Mouse (Mus musculus) forebrain, embryonic 13.5 days (tissue): ENCODE measurements around the gene Trpm8. TPM values are rescaled to one million over a fixed set of nuclear protein-coding genes. Genes with fewer than 3 reads are reported as not detected.

Experiments used
- ATAC-seq: fragments of 200-750 bp; cut with Nextera tagmentation; 2 replicates; pipeline ENCODE4 v1.8.0; 2017
- H3K27ac ChIP-seq: fragments of 300-500 bp; sonication (generic); 2 replicates; pipeline ENCODE4 v1.5.1; 2015; ENCODE audit warnings: inconsistent platforms, mild to moderate bottlenecking, moderate library complexity
- H3K27me3 ChIP-seq: fragments of 300-500 bp; sonication (generic); 2 replicates; pipeline ENCODE4 v1.6.1; 2015; ENCODE audit warnings: mild to moderate bottlenecking, inconsistent platforms
- H3K36me3 ChIP-seq: fragments of 300-500 bp; sonication (generic); 2 replicates; pipeline ENCODE4 v1.6.1; 2015; ENCODE audit warnings: mild to moderate bottlenecking, inconsistent platforms; ENCODE audit not compliant: poor library complexity, severe bottlenecking
- H3K4me1 ChIP-seq: fragments of 300-500 bp; sonication (generic); 2 replicates; pipeline ENCODE4 v1.6.1; 2015; ENCODE audit warnings: inconsistent platforms
- H3K4me2 ChIP-seq: fragments of 300-500 bp; sonication (generic); 2 replicates; pipeline ENCODE4 v1.6.1; 2015; ENCODE audit warnings: inconsistent platforms, mild to moderate bottlenecking, moderate library complexity
- H3K4me3 ChIP-seq: fragments of 300-500 bp; sonication (generic); 2 replicates; pipeline ENCODE4 v1.5.1; 2015; ENCODE audit warnings: mild to moderate bottlenecking, inconsistent platforms
- H3K9ac ChIP-seq: fragments of 300-500 bp; sonication (generic); 2 replicates; pipeline ENCODE4 v1.6.1; 2015; ENCODE audit warnings: mild to moderate bottlenecking, inconsistent platforms
- H3K9me3 ChIP-seq: fragments of 300-500 bp; sonication (generic); replicated peaks from 2 replicates; pipeline ENCODE4 v1.6.1; 2016; ENCODE audit warnings: inconsistent platforms
- WGBS: fragments of 180-500 bp; shearing (Covaris S2); methylation state at CpG from one replicate; pipeline ENCODE4 v1.1.7; 2015; 5-methylcytosine and 5-hydroxymethylcytosine counted together
- polyA plus RNA-seq: library from polyadenylated mRNA; unstranded; fragments of >200 nt; fragmentation: Nextera tagmentation; extraction: Ambion mirVana; gene quantifications from 2 replicates; pipeline ENCODE4 v1.2.1, GENCODE M21; 2015

The Trpm8 gene
- polyA plus RNA-seq, 1 experiment from 2014 or later = 0.06 TPM

GRCm38 (mm10) chr1:88289917-88290316, 12.5 kb downstream of the Trpm8 start:
- no peaks in the 10 kb centered on the region for H3K4me1 ChIP-seq
- ATAC-seq = no peak
- H3K27ac ChIP-seq = no peak overlapping the region
- H3K4me3 ChIP-seq = no peak overlapping the region
- no peak overlapping the region for H3K4me2 ChIP-seq
- 42% methylated on average over 4 of the region's 4 CpGs for WGBS
- H3K27me3 ChIP-seq = no peaks in the 10 kb centered on the region
- H3K36me3 ChIP-seq = no peaks in the 10 kb centered on the region
- no peak overlapping the region for H3K9ac ChIP-seq
- H3K9me3 ChIP-seq = peaks cover 66% of the 10 kb centered on the region

DNA sequence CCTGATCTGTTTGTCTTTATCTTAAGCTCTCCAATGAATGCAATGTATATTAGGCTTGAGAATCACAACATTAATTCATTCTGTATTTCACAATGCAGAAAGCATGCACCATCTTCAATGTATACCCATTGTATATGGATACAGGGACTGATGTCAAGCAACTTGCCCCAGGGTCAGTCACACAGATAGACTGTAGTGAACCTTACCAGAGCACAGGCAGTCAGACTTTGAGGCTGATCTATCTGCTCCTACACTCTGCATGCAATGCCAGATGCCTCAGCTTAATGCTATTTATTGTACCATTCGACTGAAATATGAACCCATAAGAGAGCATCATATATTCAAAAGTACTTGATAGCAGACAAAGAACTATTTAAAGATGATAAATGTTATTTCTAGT, 13.1 kb downstream of the Trpm8 start:
- WGBS = 72% methylated on average over 1 of the region's 1 CpGs

DNA sequence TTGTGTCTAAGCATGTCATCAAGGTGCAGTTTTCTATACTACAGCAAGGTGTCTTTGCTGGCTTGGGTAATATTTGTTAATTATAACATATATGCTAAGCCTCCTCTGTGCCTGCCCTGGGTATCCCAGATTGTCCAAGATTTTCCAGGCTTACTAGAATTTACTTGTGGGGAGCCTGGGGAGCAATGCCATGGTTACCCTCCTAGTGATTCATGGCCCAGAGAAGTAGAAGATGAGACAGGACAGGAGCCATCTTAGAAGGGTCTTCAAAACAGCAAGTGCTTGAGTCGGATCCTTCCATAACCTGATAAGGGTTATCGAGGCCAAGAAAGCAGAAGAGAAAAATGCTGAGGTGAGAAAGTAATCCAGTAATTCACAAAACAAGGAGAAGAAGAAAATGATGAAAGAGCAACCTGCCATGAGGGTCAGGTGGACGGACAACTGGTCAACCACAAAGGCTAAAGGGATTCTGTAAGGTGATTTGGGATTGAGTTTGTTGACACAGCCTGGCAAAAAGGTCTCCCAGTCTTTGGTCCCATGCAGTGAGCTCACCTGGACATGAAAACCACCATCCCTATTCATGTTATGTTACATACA, 14.0 kb downstream of the Trpm8 start:
- no peak for ATAC-seq
- Histone ChIP-seq H3K36me3 (no peaks in the 10 kb centered on the region), H3K9me3 (peaks cover 61% of the 10 kb centered on the region), H3K9ac (no peak overlapping the region), H3K4me2 (no peak overlapping the region), H3K4me1 (no peaks in the 10 kb centered on the region), H3K27me3 (no peaks in the 10 kb centered on the region), H3K27ac (no peak overlapping the region), H3K4me3 (no peak overlapping the region)
- 63% methylated on average over 3 of the region's 3 CpGs for WGBS

More for the DNA sequence above, 13.1 kb downstream of the Trpm8 start:
- Histone ChIP-seq H3K4me2 (no peak overlapping the region), H3K27me3 (no peaks in the 10 kb centered on the region), H3K4me1 (no peaks in the 10 kb centered on the region), H3K36me3 (no peaks in the 10 kb centered on the region), H3K4me3 (no peak overlapping the region), H3K9me3 (peaks cover 61% of the 10 kb centered on the region), H3K9ac (no peak overlapping the region), H3K27ac (no peak overlapping the region)
- ATAC-seq = no peak

GRCm38 (mm10) chr1:88292057-88292456, 14.6 kb downstream of the Trpm8 start:
- no peak overlapping the region for H3K27ac ChIP-seq
- no peak overlapping the region for H3K9ac ChIP-seq
- ATAC-seq = no peak
- H3K9me3 ChIP-seq = peaks cover 57% of the 10 kb centered on the region
- H3K4me2 ChIP-seq = no peak overlapping the region
- H3K27me3 ChIP-seq = no peaks in the 10 kb centered on the region
- no peak overlapping the region for H3K4me3 ChIP-seq
- H3K36me3 ChIP-seq = no peaks in the 10 kb centered on the region
- H3K4me1 ChIP-seq = no peaks in the 10 kb centered on the region
- 55% methylated on average over 2 of the region's 2 CpGs for WGBS

DNA sequence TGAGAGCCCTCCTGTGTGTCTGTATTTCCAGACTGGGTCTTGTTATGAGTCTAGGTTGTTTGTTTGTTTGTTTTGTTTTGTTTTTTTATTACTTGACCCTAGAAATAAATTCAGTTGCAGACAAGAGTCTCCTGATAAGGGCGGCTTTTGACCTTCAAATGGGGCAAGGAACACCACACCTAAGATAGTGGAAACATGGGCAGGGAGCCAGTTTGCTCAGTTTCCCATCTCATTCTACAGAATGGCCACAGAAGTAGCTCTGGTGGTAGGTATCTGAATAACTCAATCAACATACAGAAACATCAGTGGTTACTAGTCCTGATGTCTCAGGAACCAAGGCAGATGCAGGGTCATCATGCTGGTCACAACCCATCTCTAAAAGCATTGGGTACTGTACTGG, 17.2 kb downstream of the Trpm8 start:
- Histone ChIP-seq H3K9ac (no peak overlapping the region), H3K36me3 (no peaks in the 10 kb centered on the region), H3K27ac (no peak overlapping the region), H3K4me3 (no peak overlapping the region), H3K27me3 (no peaks in the 10 kb centered on the region), H3K4me2 (no peak overlapping the region), H3K4me1 (no peaks in the 10 kb centered on the region), H3K9me3 (peaks cover 64% of the 10 kb centered on the region)
- 21% methylated on average over 1 of the region's 1 CpGs for WGBS
- no peak for ATAC-seq

DNA sequence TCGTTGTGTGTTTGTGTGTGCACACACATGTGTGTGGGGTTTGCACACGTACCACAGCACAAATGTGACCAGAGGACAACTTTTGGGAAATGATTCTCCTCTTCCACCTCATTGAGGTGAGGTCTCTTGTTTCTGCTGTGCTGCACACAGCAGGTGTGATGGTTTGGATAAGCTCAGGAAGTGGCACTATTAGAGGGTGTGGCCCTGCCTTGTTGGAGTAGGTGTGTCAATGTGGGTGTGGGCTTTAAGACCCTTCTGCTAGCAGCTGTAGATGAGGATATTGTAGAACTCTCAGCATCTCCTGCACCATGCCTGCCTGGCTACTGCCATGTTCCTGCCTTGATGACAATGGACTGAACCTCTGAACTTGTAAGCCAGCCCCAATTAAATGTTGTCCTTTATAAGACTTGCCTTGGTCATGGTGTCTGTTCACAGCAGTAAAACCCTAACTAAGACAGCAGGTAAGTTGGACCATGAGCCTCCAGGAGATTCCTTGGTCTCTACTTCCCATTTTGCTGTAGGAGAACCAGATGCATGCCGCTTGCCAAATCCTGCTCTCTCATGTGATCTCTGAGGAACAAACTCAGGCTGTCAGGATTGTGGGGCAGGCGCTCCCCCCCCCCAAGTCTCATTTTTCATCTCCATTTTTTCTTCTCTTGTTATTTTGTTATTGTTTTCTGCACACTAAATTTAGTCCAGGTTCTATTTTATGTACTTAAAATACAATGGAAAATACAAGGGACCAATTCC, 18.9 kb downstream of the Trpm8 start:
- no peak overlapping the region for H3K27ac ChIP-seq
- no peak overlapping the region for H3K4me3 ChIP-seq
- no peaks in the 10 kb centered on the region for H3K27me3 ChIP-seq
- H3K4me1 ChIP-seq = no peaks in the 10 kb centered on the region
- no peaks in the 10 kb centered on the region for H3K36me3 ChIP-seq
- H3K4me2 ChIP-seq = no peak overlapping the region
- WGBS = 78% methylated on average over 4 of the region's 4 CpGs
- ATAC-seq = peak; percentile 16; the same call in 1 of the 2 replicates
- H3K9me3 ChIP-seq = peaks cover 66% of the 10 kb centered on the region
- H3K9ac ChIP-seq = no peak overlapping the region

DNA sequence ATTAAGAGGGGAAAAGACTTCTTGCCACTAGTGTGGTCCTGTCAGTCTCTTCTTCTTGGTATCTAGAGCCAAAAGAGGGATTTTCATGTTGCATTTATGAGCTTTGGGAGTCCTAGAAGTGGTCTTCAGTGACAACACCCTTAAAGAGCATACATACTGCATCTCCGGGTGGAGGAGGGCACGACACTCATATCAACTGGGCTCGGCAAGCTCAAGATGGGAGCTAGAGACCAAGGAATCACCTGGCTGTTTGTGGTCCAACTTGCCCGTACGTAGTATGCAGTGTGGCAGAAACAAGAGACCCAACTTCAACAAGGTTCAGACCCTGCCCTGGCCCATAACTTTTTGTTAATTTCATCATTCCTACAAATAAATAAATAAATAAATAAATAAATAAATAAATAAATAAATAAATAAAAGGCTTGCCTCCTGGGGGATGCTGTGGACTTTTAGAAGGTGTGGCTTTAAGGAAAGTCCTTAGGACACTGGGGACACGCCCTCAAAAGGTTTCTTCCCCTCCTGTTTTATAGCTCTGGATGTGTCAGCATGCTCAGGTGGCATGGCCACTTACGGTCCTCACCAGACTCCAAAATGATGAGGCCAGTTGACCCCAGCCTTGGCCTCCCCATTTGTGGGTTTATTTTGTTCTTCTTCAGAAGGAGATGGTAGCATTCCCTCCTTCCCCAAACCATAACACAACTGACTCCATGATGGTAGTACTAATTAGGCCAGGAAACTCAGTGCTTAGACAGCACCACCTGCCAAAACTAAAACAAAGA, 20.2 kb downstream of the Trpm8 start:
- peaks cover 69% of the 10 kb centered on the region for H3K9me3 ChIP-seq
- no peaks in the 10 kb centered on the region for H3K27me3 ChIP-seq
- H3K9ac ChIP-seq = no peak overlapping the region
- H3K4me3 ChIP-seq = no peak overlapping the region
- 67% methylated on average over 7 of the region's 7 CpGs for WGBS
- ATAC-seq = no peak
- no peak overlapping the region for H3K4me2 ChIP-seq
- H3K36me3 ChIP-seq = no peaks in the 10 kb centered on the region
- H3K4me1 ChIP-seq = no peaks in the 10 kb centered on the region
- H3K27ac ChIP-seq = no peak overlapping the region

- Histone ChIP-seq H3K27me3 (no peaks in the 10 kb centered on the region), H3K9me3 (peaks cover 79% of the 10 kb centered on the region), H3K4me2 (no peak overlapping the region), H3K9ac (no peak overlapping the region), H3K36me3 (no peaks in the 10 kb centered on the region), H3K4me3 (no peak overlapping the region), H3K4me1 (no peaks in the 10 kb centered on the region), H3K27ac (no peak overlapping the region)
- no peak for ATAC-seq
- whole genome bisulfite sequencing = 63% methylated on average over 4 of the region's 4 CpGs
Observed at GRCm38 (mm10) chr1:88298686-88299528, 21.4 kb downstream of the Trpm8 start.

DNA sequence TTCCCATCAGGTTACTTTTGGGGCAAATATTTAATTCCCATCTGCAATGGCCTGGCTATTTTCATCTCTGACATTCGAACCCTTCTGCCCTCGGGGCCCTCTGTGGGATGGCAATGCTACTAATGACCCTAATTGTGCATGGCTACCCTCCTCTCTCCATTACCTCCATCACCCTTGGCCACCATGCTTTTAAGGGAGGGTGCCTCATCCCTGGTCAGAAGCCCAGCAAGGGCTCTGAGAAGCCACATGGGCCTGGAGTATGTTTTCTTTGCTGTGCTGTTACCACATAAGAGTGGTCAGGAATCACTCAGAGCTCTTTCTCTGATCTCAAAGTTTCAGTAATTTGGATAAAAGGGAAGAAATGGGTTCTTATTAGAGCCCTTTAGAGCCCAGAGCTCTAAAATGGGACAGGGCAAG, 22.1 kb downstream of the Trpm8 start:
- 84% methylated on average over 2 of the region's 2 CpGs for WGBS
- H3K4me3 ChIP-seq = no peak overlapping the region
- no peaks in the 10 kb centered on the region for H3K36me3 ChIP-seq
- no peak overlapping the region for H3K9ac ChIP-seq
- no peak overlapping the region for H3K27ac ChIP-seq
- no peaks in the 10 kb centered on the region for H3K27me3 ChIP-seq
- no peak overlapping the region for H3K4me2 ChIP-seq
- ATAC-seq = no peak
- H3K9me3 ChIP-seq = peaks cover 81% of the 10 kb centered on the region
- H3K4me1 ChIP-seq = no peaks in the 10 kb centered on the region

DNA sequence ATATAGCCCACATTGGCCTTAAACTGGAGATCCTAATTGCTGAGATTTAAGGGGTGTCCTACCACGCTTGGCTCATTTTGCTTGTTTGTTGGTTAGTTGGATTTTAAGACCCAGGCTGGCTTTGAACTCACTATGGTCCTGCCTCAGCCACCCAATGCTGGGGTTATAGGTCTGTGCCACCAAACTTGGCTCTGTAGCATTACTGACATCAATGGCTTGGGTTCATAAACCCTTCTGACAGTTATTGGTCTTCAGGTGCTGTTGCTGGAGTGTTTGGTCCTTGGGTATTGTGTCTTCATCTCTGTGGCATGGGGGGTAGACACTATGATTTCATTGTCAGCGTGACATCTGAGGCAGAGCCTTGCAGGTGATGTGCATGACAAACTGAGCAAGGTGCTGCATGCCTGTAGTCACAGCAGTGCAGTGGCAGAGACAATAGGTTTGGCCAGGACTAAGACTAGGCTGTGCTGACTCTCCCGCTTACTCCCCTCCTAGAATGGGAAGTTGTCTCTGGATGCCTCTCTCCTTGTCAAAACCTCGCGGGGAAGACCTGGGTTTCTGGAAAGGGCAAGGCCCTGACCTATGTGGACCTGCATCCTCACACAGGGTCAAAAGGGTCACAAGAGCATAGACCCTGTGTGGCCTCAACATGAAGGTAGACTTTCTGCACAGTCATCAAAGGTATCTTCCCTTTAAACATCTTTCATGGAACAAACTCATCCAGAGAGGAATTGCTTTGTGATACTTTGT, 23.0 kb downstream of the Trpm8 start:
- Histone ChIP-seq H3K27ac (no peak overlapping the region), H3K4me1 (no peaks in the 10 kb centered on the region), H3K9me3 (peaks cover 87% of the 10 kb centered on the region), H3K27me3 (no peaks in the 10 kb centered on the region), H3K4me2 (no peak overlapping the region), H3K4me3 (no peak overlapping the region), H3K36me3 (no peaks in the 10 kb centered on the region), H3K9ac (no peak overlapping the region)
- WGBS = 41% methylated on average over 5 of the region's 5 CpGs
- peak; percentile 20; the same call in 1 of the 2 replicates for ATAC-seq
